Mouse (Mus musculus) ES-E14 (cell line): ENCODE results near the gene Chrm3.

Experiments used
- CHD2 ChIP-seq: IDR thresholded peaks from 2 replicates; pipeline ENCODE4 v1.6.1; 2014; ENCODE audit warnings: mild to moderate bottlenecking, low read depth, low read length, inconsistent platforms
- HCFC1 ChIP-seq: IDR thresholded peaks from 2 replicates; pipeline ENCODE4 v1.6.1; 2012; ENCODE audit warnings: low read length, inconsistent platforms, borderline replicate concordance; ENCODE audit not compliant: insufficient read depth

- TF ChIP-seq HCFC1 = no peak
- no peak for TF ChIP-seq CHD2
Measured at GRCm38 (mm10) chr13:10045651-10046350, 314.8 kb downstream of the Chrm3 start.
